Mouse (Mus musculus): ENCODE measurements around the gene Slc7a4.
"Not testable (repeated sequence)": the region's sequence is repeated elsewhere in the genome, so short reads cannot be mapped to it uniquely, and the experiment has no call there.

Slc7a4 gene

GRCm38 (mm10) chr16:17561751-17562208 is 21.2 kb downstream of the Slc7a4 start, which contains the start of gene P2rx6:
Gene P2rx6, plus strand, starts transcription at chr16:17561885.
- no peak for DNase-seq (ENCODE audit: low spot score in 2 of 2)

DNA sequence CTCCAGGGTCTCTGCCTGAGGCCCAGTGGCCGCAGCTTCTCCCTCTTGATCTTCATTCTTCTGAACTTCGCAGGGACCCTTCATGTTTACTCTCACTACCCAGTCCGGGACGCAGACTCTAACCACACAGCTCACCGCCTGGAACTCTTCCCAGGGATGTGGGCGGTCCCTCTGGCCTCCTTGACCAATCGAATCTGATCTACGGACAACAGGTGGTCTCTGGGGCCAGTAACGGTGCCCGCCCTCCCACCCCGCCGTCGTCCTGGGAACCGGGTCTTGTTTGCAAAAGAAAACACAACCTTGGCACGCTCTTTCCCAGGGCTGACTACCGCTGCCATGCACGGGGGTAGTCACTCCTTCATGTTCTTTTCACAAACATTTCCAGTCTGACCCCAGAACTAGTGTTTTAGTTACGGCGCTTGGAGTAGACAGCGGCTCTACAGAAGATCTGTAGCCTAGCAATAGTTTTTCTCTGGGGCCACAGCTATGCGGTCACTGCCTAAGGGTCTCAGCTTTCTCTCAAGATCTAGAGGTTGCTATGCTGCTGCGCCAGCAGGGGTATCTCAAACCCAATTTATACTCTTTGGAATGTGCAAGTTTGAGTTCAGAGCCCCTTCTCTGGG is 21.8 kb downstream of the Slc7a4 start, which contains the start of gene Lrrc74b:
TSS of gene Lrrc74b (minus strand) at position 120 of the 623 bp plus-strand sequence.
- DNase-seq (ENCODE audit: low spot score in 2 of 2) = peak; percentile 52 to 58

- no peak for DNase-seq (ENCODE audit: low spot score in 2 of 2)
Observed at GRCm38 (mm10) chr16:17559396-17560027, 23.5 kb downstream of the Slc7a4 start.

GRCm38 (mm10) chr16:17558811-17559210 is 24.2 kb downstream of the Slc7a4 start:
- DNase-seq (ENCODE audit: low spot score in 2 of 2) = no peak

GRCm38 (mm10) chr16:17557947-17558480 is 25.0 kb downstream of the Slc7a4 start:
- peak in 1 of 2 experiments; percentile 59 for DNase-seq (ENCODE audit: low spot score in 2 of 2)

- no peak for DNase-seq (ENCODE audit: low spot score in 2 of 2)
Observed at GRCm38 (mm10) chr16:17556907-17557306, 26.1 kb downstream of the Slc7a4 start.

DNA sequence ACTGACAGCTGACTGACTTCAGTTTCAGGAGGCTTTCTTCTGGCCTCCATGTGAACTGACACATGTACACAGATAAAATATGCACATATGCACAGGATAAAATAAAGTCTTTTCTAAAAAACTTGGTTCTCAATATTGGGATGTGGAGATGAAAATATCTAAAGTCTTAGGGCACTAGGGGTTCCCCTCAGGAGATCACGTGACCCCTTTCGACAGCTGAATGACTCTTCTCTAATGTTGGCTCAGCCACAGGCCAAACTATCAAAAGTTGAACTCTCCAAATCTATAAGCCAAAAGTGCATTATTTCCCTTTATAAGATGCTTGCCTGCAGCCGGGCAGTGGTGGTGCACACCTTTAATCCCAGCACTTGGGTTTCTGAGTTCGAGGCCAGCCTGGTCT is 26.8 kb downstream of the Slc7a4 start:
- DNase-seq (ENCODE audit: low spot score in 2 of 2) = no peak

DNA sequence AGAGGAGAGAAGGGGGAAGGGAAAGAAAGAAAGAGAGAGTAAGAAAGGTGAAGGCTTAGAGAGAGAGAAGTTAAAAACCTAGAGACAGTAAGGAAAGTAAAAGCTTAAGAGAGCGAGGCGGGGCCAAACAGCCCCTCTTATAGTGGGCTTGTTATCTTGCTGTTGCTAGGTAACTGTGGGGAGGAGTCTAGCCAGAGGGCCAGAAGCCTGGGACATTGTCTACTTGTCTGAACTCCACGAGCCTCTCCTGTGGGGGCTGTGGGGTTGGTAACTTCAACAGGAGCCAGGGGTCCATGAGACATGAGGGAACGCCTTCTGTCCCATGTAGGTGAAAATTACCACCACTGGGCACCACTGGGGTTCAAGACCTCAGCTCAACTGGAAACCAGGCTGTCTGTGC is 28.3 kb downstream of the Slc7a4 start:
- not testable (repeated sequence) for DNase-seq (ENCODE audit: low spot score in 2 of 2)

GRCm38 (mm10) chr16:17553910-17554685 is 28.9 kb downstream of the Slc7a4 start:
- no peak for DNase-seq (ENCODE audit: low spot score in 2 of 2)

DNA sequence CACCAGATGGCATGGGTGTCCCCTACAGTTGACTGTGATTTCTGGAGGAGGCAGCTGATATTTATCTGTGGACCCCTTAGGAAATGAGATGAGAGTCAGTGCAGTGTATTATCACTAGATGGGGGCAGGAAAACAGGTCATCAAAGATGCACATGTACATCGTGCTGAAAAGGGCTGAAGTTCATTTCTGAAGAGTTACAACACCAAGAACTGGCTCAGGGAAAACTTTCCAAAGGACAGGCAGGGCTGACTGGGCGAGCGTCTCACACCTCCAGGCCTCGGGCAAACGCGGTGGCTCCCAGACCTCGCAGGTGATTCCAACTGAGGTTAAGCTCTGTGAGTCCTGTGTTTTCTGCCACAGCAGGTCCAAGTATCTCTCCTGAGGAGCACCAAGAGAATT is 30.2 kb downstream of the Slc7a4 start:
- no peak for DNase-seq (ENCODE audit: low spot score in 2 of 2)

GRCm38 (mm10) chr16:17542632-17543031 is 40.4 kb downstream of the Slc7a4 start:
- no peak for DNase-seq (ENCODE audit: low spot score in 2 of 2)

DNA sequence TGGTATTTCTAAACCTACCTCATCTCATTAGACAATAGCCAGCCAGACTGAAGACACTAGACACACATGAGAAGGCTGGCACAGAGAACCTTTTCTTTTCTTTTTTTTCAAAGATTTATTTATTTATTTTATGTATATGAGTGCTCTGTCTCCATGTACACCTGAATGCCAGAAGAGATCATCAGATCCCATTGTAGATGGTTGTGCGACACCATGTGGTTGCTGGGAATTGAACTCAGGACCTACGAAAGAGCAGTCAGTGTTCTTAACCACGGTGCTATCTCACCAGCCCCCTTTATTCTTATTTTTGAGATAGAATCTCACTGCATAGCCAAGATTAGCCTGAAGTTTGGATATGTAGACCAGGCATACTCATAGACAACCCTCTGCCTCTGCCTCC is 46.4 kb downstream of the Slc7a4 start:
- no peak for DNase-seq (ENCODE audit: low spot score in 2 of 2)

DNA sequence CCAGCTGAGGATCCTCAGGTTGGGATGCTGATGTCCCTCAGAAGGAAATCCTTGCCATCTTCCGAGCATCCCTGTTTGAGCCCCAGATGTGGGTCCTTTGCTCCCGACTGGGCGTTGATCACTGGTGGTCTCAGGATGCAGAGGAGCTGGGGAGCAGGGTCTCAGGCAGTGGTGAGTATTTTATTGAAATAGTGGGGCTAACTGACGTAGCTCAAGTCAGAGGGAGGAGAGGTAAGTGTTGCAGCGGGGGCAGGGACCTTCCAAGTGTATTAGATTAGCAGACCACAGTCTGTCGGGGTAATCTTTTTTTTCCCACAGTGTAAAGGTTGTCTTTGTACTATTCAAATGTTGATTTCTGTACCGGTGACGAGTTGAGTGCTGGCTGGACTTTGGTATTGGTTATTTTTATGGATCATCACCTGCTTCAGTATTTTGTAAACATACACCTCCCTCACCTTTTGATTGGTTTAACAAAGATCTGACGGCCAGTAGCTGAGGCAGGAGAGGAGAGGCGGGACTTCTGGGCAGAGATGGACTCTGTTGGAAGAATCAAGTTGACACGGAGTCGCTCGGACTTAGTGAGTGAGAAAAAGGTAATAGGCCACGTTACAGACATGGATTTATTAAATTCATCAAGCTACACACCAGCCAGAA is 50.2 kb downstream of the Slc7a4 start:
- DNase-seq (ENCODE audit: low spot score in 2 of 2) = no peak

- DNase-seq (ENCODE audit: low spot score in 2 of 2) = no peak
Observed at GRCm38 (mm10) chr16:17532271-17532670, 50.7 kb downstream of the Slc7a4 start.

GRCm38 (mm10) chr16:17530640-17531288 is 52.2 kb downstream of the Slc7a4 start, which contains the start of gene Thap7:
Gene Thap7, minus strand, starts transcription at chr16:17531136.
- DNase-seq (ENCODE audit: low spot score in 2 of 2) = peak; percentile 93 to 95

- DNase-seq (ENCODE audit: low spot score in 2 of 2) = no peak
Observed at GRCm38 (mm10) chr16:17529981-17530586, 52.9 kb downstream of the Slc7a4 start.

- DNase-seq (ENCODE audit: low spot score in 2 of 2) = no peak
Observed at GRCm38 (mm10) chr16:17528276-17528675, 54.7 kb downstream of the Slc7a4 start.

- no peak for DNase-seq (ENCODE audit: low spot score in 2 of 2)
Observed at GRCm38 (mm10) chr16:17527606-17528005, 55.4 kb downstream of the Slc7a4 start.

GRCm38 (mm10) chr16:17526223-17526622 is 56.8 kb downstream of the Slc7a4 start:
- DNase-seq (ENCODE audit: low spot score in 2 of 2) = no peak

DNA sequence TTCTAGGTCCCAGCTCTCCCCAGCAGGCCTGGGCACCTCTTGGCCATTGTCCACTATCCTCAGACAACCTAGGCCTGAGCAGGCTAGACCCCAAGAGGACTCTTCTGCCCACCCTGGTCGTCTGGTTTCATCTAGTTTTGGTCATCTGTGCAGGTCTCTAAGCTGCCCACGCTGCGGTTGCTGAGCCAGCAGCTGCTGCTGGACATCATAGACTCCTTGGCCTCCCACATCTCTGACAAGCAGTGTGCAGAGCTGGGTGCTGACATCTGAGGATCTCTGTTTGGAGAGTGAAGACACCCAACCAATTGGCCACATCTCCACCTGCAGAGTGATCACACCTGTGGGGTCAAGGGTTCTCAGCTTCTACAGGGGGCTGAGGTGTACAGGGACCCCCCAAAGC is 57.5 kb downstream of the Slc7a4 start:
- DNase-seq (ENCODE audit: low spot score in 2 of 2) = no peak

- no peak for DNase-seq (ENCODE audit: low spot score in 2 of 2)
Observed at GRCm38 (mm10) chr16:17524156-17524555, 58.9 kb downstream of the Slc7a4 start.

Data from frontal cortex, postnatal 10 days (tissue).